8 mouse cellular contexts compared by ENCODE assay signal in genomic region chr3:100681448-100682092, GRCm38 (mm10). TPM values are rescaled to one million over a fixed set of nuclear protein-coding genes. Genes with fewer than 3 reads are reported as not detected.
DNase-seq lines count a peak whose midpoint lies in the region; ATAC-seq lines count a peak whose summit lies in the region.

No protein-coding gene starts in this region.

- no peaks in the 10 kb centered on the region for H3K27me3 ChIP-seq in heart, embryonic 12.5 days (replicated peaks)
- no peaks in the 10 kb centered on the region for H3K27me3 ChIP-seq in embryonic facial prominence, embryonic 11.5 days (ENCODE audit: control insufficient read depth, insufficient read depth, low read length)
- no peaks in the 10 kb centered on the region for H3K27me3 ChIP-seq in midbrain, embryonic 15.5 days (replicated peaks)

- peak overlapping the region; percentile 32; the same call in 1 of the 2 replicates for H3K27ac ChIP-seq in heart, embryonic 12.5 days (ENCODE audit: poor library complexity, severe bottlenecking)
- H3K27ac ChIP-seq in embryonic facial prominence, embryonic 11.5 days (replicated peaks; ENCODE audit: low read depth, low read length): no peak overlapping the region
- H3K27ac ChIP-seq in midbrain, embryonic 15.5 days: no peak overlapping the region

- peaks cover 30% of the 10 kb centered on the region for H3K4me1 ChIP-seq in heart, embryonic 12.5 days (replicated peaks)
- no peaks in the 10 kb centered on the region for H3K4me1 ChIP-seq in embryonic facial prominence, embryonic 11.5 days (ENCODE audit: control insufficient read depth, insufficient read depth, low read length)
- peaks cover 37% of the 10 kb centered on the region for H3K4me1 ChIP-seq in midbrain, embryonic 15.5 days

- no peaks in the 10 kb centered on the region for H3K36me3 ChIP-seq in heart, embryonic 12.5 days
- no peaks in the 10 kb centered on the region for H3K36me3 ChIP-seq in embryonic facial prominence, embryonic 11.5 days (replicated peaks; ENCODE audit: control insufficient read depth, insufficient read depth, low read depth, low read length)
- H3K36me3 ChIP-seq in midbrain, embryonic 15.5 days (replicated peaks): no peaks in the 10 kb centered on the region

- ATAC-seq in heart, embryonic 12.5 days (ENCODE audit: insufficient number of reproducible peaks, low FRiP score): no peak
- ATAC-seq in embryonic facial prominence, embryonic 11.5 days (replicated peaks; ENCODE audit: insufficient number of reproducible peaks, low FRiP score, low TSS enrichment, low read depth): no peak
- ATAC-seq in midbrain, embryonic 15.5 days (replicated peaks): no peak
- ATAC-seq in cerebellum, adult (ENCODE audit: insufficient number of reproducible peaks, low FRiP score, low TSS enrichment): no peak
- no peak for ATAC-seq in granulocyte monocyte progenitor cell, adult 5-6 weeks (replicated peaks; ENCODE audit: poor library complexity, severe bottlenecking)

- no peaks in the 10 kb centered on the region for H3K9me3 ChIP-seq in heart, embryonic 12.5 days (replicated peaks)
- H3K9me3 ChIP-seq in embryonic facial prominence, embryonic 11.5 days (replicated peaks; ENCODE audit: control insufficient read depth, low read length): no peaks in the 10 kb centered on the region
- no peaks in the 10 kb centered on the region for H3K9me3 ChIP-seq in midbrain, embryonic 15.5 days

- peak overlapping the region; percentile 37 for H3K4me3 ChIP-seq in heart, embryonic 12.5 days
- peak overlapping the region; percentile 17; the same call in 1 of the 2 replicates for H3K4me3 ChIP-seq in embryonic facial prominence, embryonic 11.5 days (ENCODE audit: low read depth, low read length)
- H3K4me3 ChIP-seq in midbrain, embryonic 15.5 days: peak overlapping the region; percentile 28

- peak overlapping the region; percentile 57 for H3K9ac ChIP-seq in heart, embryonic 12.5 days
- H3K9ac ChIP-seq in embryonic facial prominence, embryonic 11.5 days (replicated peaks; ENCODE audit: low read length): peak overlapping the region; percentile 22; the same call in 1 of the 2 replicates
- 0 out of 2 replicates have a peak overlapping the region, but pooled peaks have one; percentile 1 for H3K9ac ChIP-seq in midbrain, embryonic 15.5 days

- DNase-seq in heart, postnatal 4 days: no peak
- DNase-seq in embryonic facial prominence, embryonic 11.5 days (ENCODE audit: low spot score): peak; percentile 56
- DNase-seq in induced T-regulatory cell, adult 2 months (ENCODE audit: low read depth): peak; percentile 22
- no peak for DNase-seq in cerebellum, adult 8-10 months

- WGBS in heart, embryonic 12.5 days: 22% methylated on average over 11 of the region's 11 CpGs
- 21% methylated on average over 11 of the region's 11 CpGs for WGBS in embryonic facial prominence, embryonic 11.5 days
- WGBS in midbrain, embryonic 15.5 days: 16% methylated on average over 11 of the region's 11 CpGs

- H3K4me2 ChIP-seq in heart, embryonic 12.5 days: peak overlapping the region; percentile 76
- H3K4me2 ChIP-seq in embryonic facial prominence, embryonic 11.5 days (ENCODE audit: low read depth, low read length): peak overlapping the region; percentile 27
- H3K4me2 ChIP-seq in midbrain, embryonic 15.5 days: peak overlapping the region; percentile 66

RNA-seq across cellular contexts. Expression of gene Man1a2, which starts 3.7 kb away (rescaled TPM):
- 83.5 and 91.1 TPM in 2 replicates for polyA plus RNA-seq in heart, embryonic 12.5 days (2016; fragmentation: Nextera tagmentation; extraction: Ambion mirVana)
- 10 to 100 TPM; 78.7 to 82.8 TPM for total RNA-seq in heart, postnatal 4 days (2021)
- 61.3 and 66.0 TPM in 2 replicates for polyA plus RNA-seq in embryonic facial prominence, embryonic 11.5 days (2014; fragmentation: Nextera tagmentation; extraction: Ambion mirVana)
- polyA plus RNA-seq in midbrain, embryonic 15.5 days (2015; fragmentation: Nextera tagmentation; extraction: Ambion mirVana): 36.2 and 43.0 TPM in 2 replicates
- 15.2 and 17.7 TPM in 2 replicates for total RNA-seq in granulocyte monocyte progenitor cell, adult 5-6 weeks (2014; fragmentation: Nextera tagmentation)
- total RNA-seq in granulocyte monocyte progenitor cell, adult 5-6 weeks (2017): 64.0 and 68.5 TPM in 2 replicates

Comparison
In these comparisons a context has a peak if more than half of its experiments do, and no peak if none do; other contexts are left out.
1. H3K9ac ChIP-seq: peak in every context shown above with its lines; median percentile 57 in heart, embryonic 12.5 days; 22 in embryonic facial prominence, embryonic 11.5 days; 1 in midbrain, embryonic 15.5 days.
2. DNase-seq: peak in embryonic facial prominence, embryonic 11.5 days (single experiment) and induced T-regulatory cell, adult 2 months (single experiment); none in heart, postnatal 4 days (single experiment) and cerebellum, adult 8-10 months (single experiment).
3. Peak in every context shown above with its lines, with median percentiles within 50 percentile points of each other: H3K4me2 ChIP-seq and H3K4me3 ChIP-seq.